Mouse (Mus musculus) MEL (cell line): ENCODE measurements around the gene Atxn3. TPM values are rescaled to one million over a fixed set of nuclear protein-coding genes. Genes with fewer than 3 reads are reported as not detected.

Experiments used
- polyA plus RNA-seq, 2 experiments: library from polyadenylated mRNA; stranded (reverse) in 1 of 2; unstranded in 1 of 2; fragments of >175 nt in 1 of 2; fragments of >200 nt in 1 of 2; gene quantifications; 2 replicates each; pipeline versions ENCODE4 v1.2.1 to v1.2.4; 2012; ENCODE audit warnings: low replicate concordance in 2 of 2, low read depth in 1 of 2; ENCODE audit not compliant: insufficient read length in 2 of 2, insufficient read depth in 1 of 2, missing spikeins in 1 of 2
- total RNA-seq: library from RNA; depleted of rRNA; stranded (reverse); fragments of 300-350 nt; gene quantifications from 2 replicates; pipeline ENCODE4 v1.2.3, GENCODE M21; 2012; rRNA removed

The Atxn3 gene
- total and polyA plus RNA-seq, 3 experiments: 21.8 to 400 (median 27.8) TPM

Other genes starting within 250 kb of the Atxn3 start
- gene Tc2n, start 239.7 kb downstream of the Atxn3 start, total RNA-seq: not detected in 2 replicates
- gene Tc2n, start 239.7 kb downstream of the Atxn3 start, polyA plus RNA-seq: under 1 TPM in 1 of 2 experiments, not detected in 1; 0.49 TPM
- not detected in 2 replicates for gene Fbln5, start 139.2 kb downstream of the Atxn3 start, total RNA-seq
- not detected for gene Fbln5, start 139.2 kb downstream of the Atxn3 start, polyA plus RNA-seq
- gene Trip11, start 45.0 kb downstream of the Atxn3 start, total RNA-seq: 9.8 and 10.4 TPM in 2 replicates
- gene Trip11, start 45.0 kb downstream of the Atxn3 start, polyA plus RNA-seq: 1 to 10 TPM in 1 of 2 experiments, not detected in 1; 7.6 TPM
- 56.9 and 62.9 TPM in 2 replicates for gene Cpsf2, start 17.7 kb upstream of the Atxn3 start, total RNA-seq
- 100 to 1,000 TPM in 1 of 2 experiments, 10 to 100 TPM in 1; 52.1 to 109 TPM for gene Cpsf2, start 17.7 kb upstream of the Atxn3 start, polyA plus RNA-seq
- gene Slc24a4, start 170.5 kb upstream of the Atxn3 start, total RNA-seq: not detected in 2 replicates
- not detected for gene Slc24a4, start 170.5 kb upstream of the Atxn3 start, polyA plus RNA-seq